Mouse (Mus musculus) neural tube, embryonic 14.5 days (tissue): ENCODE results near the gene Trim24. TPM values are rescaled to one million over a fixed set of nuclear protein-coding genes. Genes with fewer than 3 reads are reported as not detected.
"Not testable (repeated sequence)": the region's sequence is repeated elsewhere in the genome, so short reads cannot be mapped to it uniquely, and the experiment has no call there.

ENCODE experiments used
- ATAC-seq: fragments of 200-750 bp; cut with Nextera tagmentation; 2 replicates; pipeline ENCODE4 v1.8.0; 2017; ENCODE audit warnings: low read depth, mild to moderate bottlenecking, moderate TSS enrichment, moderate library complexity
- H3K27ac ChIP-seq: fragments of 300-500 bp; sonication (generic); 2 replicates; pipeline ENCODE4 v1.5.1; 2014; ENCODE audit warnings: low read depth, mild to moderate bottlenecking, control low read depth, low read length, moderate library complexity, mixed read lengths
- H3K27me3 ChIP-seq: fragments of 300-500 bp; sonication (generic); 2 replicates; pipeline ENCODE4 v1.6.1; 2014; ENCODE audit warnings: low read length; ENCODE audit not compliant: control insufficient read depth, insufficient read depth
- H3K36me3 ChIP-seq: fragments of 300-500 bp; sonication (generic); 2 replicates; pipeline ENCODE4 v1.6.1; 2014; ENCODE audit warnings: low read length, mixed read lengths; ENCODE audit not compliant: control insufficient read depth, insufficient read depth
- H3K4me1 ChIP-seq: fragments of 300-500 bp; sonication (generic); 2 replicates; pipeline ENCODE4 v1.6.1; 2014; ENCODE audit warnings: low read length; ENCODE audit not compliant: control insufficient read depth, insufficient read depth
- H3K4me2 ChIP-seq: fragments of 300-500 bp; sonication (generic); 2 replicates; pipeline ENCODE4 v1.6.1; 2014; ENCODE audit warnings: mild to moderate bottlenecking, low read depth, low read length, control low read depth
- H3K4me3 ChIP-seq: fragments of 300-500 bp; sonication (generic); 2 replicates; pipeline ENCODE4 v1.5.1; 2014; ENCODE audit warnings: low read depth, low read length, control low read depth, mixed read lengths
- H3K9ac ChIP-seq: fragments of 300-500 bp; sonication (generic); replicated peaks from 2 replicates; pipeline ENCODE4 v1.6.1; 2014; ENCODE audit warnings: low read depth, mild to moderate bottlenecking, control low read depth, low read length, mixed read lengths
- H3K9me3 ChIP-seq: fragments of 300-500 bp; sonication (generic); 2 replicates; pipeline ENCODE4 v1.6.1; 2016; ENCODE audit warnings: low read length; ENCODE audit not compliant: control insufficient read depth
- WGBS: fragments of 180-500 bp; shearing (Covaris S2); extraction: QIAGEN DNeasy Blood & Tissue Kit; methylation state at CpG from one replicate; pipeline ENCODE4 v1.1.7; 2014; 5-methylcytosine and 5-hydroxymethylcytosine counted together
- polyA plus RNA-seq: library from polyadenylated mRNA; unstranded; fragments of >200 nt; fragmentation: Nextera tagmentation; extraction: Ambion mirVana; gene quantifications from 2 replicates; pipeline ENCODE4 v1.2.1, GENCODE M21; 2014

The Trim24 gene
- polyA plus RNA-seq, 1 experiment from 2014 or later, result 40.1 TPM

DNA sequence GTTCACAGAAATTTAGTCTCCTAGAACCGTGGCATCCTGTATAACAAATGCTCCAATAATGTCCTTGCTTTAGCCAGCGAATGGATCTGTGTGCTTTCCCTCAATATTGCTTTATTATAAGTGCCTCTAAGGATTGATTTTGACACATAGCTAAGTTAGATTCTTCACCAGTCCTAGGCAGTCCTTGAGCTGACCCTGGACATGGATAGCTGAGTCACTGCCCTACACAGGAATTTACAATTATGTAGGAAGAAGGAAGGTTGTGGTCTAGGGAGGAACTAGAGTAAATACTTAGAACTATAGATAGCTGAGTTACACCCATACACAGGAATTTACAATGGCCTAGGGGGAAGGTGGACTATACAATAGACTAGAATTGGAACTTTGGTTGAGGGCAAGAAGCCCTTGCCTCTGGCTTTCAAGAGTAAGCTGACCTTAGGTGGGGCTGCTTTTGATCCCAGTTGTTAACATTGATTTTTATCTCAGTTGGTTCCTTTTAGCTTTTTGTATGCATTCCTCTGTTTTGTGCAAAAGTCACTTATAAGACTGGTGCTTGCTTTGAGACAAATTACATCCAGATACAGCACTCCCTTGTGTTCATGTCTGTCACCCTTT, 33.6 kb upstream of the Trim24 start:
- H3K27ac ChIP-seq, H3K4me3 ChIP-seq, H3K4me1 ChIP-seq, H3K9ac ChIP-seq, ATAC-seq, H3K4me2 ChIP-seq, H3K9me3 ChIP-seq, H3K36me3 ChIP-seq, H3K27me3 ChIP-seq: not testable (repeated sequence)
- 91% methylated on average over 2 of the region's 2 CpGs for WGBS

DNA sequence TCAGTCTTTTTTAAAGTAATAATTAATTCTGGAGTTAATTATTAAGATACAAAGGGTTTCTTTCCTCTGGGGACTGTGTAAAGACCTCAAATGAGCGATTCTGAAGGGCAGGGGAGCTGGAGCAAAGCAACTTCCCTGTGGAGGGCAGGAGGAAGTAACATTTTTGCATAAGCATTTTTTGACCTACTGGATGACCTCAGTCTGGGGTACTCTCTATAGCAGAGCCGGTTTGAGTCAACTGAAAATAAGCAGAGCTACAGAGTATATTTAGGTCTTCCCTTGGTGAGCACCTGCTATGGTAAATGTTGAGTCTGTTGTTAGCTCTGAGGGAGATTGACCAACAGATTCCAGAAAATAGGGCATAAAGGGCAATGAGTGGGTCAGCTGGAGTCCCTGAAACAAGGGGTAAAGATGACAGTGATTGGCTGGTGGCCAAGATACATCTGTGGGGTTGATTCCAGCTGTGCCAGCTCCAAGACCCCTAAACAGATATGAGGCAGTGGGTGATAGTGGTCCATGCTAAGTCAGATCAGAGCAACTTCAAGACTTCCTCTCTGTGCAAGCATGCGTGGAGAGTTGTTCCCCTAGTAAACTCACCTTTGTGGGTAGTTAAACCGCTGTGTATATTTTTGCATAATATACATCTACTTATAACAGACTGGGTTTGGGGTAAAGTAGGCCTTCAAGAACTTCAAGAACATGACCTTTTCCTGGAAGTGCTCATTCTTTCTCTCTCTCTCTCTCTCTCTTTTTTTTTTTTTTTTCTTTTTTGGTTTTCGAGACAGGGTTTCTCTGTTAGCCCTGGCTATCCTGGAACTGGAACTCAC, 27.6 kb upstream of the Trim24 start:
- 86% methylated on average over 5 of the region's 5 CpGs for WGBS
- Histone ChIP-seq H3K36me3 (no peaks in the 10 kb centered on the region), H3K9me3 (no peaks in the 10 kb centered on the region), H3K27me3 (no peaks in the 10 kb centered on the region), H3K4me3 (no peak overlapping the region), H3K27ac (no peak overlapping the region), H3K4me1 (no peaks in the 10 kb centered on the region), H3K9ac (no peak overlapping the region), H3K4me2 (no peak overlapping the region)
- ATAC-seq, result no peak

DNA sequence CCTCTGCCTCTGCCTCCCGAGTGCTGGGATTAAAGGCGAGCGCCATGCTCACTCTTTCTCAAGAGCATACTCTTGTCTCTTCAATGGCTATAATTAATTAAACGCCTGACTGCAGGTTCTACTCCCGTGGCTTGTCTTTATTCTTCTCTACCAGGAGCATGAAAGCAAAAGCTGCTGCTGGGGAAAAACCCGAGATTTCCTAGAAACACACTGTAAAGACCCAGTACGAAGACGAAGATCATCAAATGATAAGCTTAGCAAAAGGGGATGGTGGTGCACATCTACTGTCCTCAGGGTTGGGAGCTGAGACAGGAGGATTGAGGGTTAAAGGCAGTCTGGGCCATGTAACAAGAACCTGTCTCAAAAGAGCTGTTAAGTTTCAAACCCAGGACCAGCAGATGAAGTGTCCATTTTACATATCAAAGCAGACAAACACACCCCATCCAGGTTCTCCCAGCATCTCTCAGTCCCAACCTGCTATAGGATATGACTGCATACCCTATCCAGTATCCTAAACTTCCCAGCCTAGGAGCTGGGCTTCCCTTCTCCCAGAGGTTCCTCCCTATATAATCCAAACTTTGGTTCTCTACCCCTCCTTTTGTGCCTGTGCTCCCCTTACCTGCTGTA, 26.9 kb upstream of the Trim24 start:
- Histone ChIP-seq H3K9me3 (no peaks in the 10 kb centered on the region), H3K4me3 (no peak overlapping the region), H3K36me3 (no peaks in the 10 kb centered on the region), H3K27ac (no peak overlapping the region), H3K4me1 (no peaks in the 10 kb centered on the region), H3K9ac (no peak overlapping the region), H3K4me2 (no peak overlapping the region), H3K27me3 (no peaks in the 10 kb centered on the region)
- WGBS, result 91% methylated on average over 8 of the region's 8 CpGs
- ATAC-seq, result no peak

DNA sequence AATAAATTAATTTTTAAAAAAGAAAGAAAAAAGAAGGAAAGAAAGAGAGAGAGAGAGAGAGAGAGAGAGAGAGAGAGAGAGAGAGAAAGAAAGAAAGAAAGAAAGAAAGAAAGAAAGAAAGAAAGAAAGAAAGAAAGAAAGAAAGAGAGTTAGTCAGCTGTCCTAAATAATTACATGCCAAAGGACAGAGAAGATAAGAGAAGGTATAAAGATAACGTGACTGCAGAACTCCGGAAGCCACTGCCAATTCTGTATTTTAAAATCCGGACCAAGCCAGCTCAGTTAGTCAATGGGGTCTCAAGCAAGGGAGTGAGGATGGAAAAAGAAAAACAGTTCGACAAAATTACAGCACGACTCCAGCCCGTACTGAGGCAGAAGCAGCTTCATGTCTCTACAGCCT, 25.7 kb upstream of the Trim24 start:
- not testable (repeated sequence) for ATAC-seq, H3K4me2 ChIP-seq, H3K27me3 ChIP-seq, H3K36me3 ChIP-seq, H3K4me3 ChIP-seq, H3K27ac ChIP-seq, H3K4me1 ChIP-seq, H3K9ac ChIP-seq, H3K9me3 ChIP-seq
- WGBS, result 92% methylated on average over 6 of the region's 6 CpGs

DNA sequence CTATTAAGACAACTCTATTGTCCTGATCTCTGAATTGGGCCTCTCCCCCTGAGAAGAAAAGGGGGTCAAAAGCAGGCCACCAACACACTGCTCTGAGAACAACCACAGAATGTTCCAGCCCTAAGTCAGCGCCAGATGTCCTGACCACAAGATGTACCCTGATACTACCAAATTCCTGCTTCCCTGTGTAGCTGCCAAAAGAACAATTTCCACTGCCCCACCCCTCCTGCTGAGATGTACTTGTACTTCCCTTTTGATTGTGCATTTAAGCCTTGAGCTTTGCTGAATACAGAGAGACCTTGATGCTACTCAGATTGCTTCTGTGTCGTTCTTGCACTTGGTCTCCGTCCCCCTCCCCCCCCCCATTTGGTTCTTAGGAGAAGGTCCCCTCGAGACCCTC, 23.1 kb upstream of the Trim24 start:
- not testable (repeated sequence) for ATAC-seq, H3K9me3 ChIP-seq, H3K4me1 ChIP-seq, H3K27ac ChIP-seq, H3K4me3 ChIP-seq, H3K9ac ChIP-seq, H3K4me2 ChIP-seq, H3K36me3 ChIP-seq, H3K27me3 ChIP-seq
- 96% methylated on average over 4 of the region's 4 CpGs for WGBS

DNA sequence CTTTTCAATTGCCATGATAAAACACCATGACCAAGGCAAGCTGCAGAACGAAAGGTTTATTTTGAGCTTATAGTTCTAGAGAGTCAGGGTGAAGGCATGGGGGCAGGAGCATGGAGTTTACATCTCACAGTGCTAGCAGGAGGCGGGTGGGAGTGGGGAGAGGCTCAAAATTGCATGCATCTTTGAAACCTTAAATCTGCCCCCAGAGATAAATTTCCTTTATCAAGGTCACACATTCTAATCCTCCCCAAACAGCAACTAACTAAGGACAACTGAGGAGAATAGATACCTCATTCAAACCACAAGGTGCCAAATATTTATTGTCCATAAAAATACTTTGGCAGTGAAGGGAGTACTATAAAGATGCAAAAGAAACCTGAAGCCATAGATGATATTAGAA, 19.3 kb upstream of the Trim24 start:
- no peak overlapping the region for H3K4me2 ChIP-seq
- no peak overlapping the region for H3K4me3 ChIP-seq
- no peaks in the 10 kb centered on the region for H3K36me3 ChIP-seq
- no peak overlapping the region for H3K9ac ChIP-seq
- 90% methylated on average over 2 of the region's 2 CpGs for WGBS
- no peaks in the 10 kb centered on the region for H3K27me3 ChIP-seq
- H3K9me3 ChIP-seq, result no peaks in the 10 kb centered on the region
- no peak for ATAC-seq
- H3K27ac ChIP-seq, result no peak overlapping the region
- H3K4me1 ChIP-seq, result no peaks in the 10 kb centered on the region

DNA sequence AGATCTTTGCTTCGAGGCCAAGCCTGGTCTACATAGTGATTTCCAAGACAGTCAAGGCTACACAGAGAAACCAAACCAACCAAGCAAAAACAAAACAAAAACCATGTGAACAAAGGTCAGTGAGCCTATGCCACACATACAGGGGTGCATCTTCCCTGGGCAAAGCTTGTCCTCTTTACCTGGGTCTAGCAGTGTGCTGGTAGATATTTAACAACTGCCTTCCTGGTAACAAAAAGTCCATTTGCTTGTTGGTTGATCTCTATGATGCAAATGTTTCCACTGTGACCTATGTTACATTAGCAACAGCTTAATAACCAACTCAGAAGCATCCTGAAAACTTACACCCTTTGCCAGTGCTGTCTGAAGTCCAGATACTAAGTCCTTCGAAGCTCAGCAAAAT, 17.3 kb upstream of the Trim24 start:
- Histone ChIP-seq H3K4me1 (no peaks in the 10 kb centered on the region), H3K4me2 (no peak overlapping the region), H3K27ac (no peak overlapping the region), H3K27me3 (no peaks in the 10 kb centered on the region), H3K36me3 (no peaks in the 10 kb centered on the region), H3K4me3 (no peak overlapping the region), H3K9me3 (no peaks in the 10 kb centered on the region), H3K9ac (no peak overlapping the region)
- no peak for ATAC-seq
- 96% methylated on average over 2 of the region's 2 CpGs for WGBS

DNA sequence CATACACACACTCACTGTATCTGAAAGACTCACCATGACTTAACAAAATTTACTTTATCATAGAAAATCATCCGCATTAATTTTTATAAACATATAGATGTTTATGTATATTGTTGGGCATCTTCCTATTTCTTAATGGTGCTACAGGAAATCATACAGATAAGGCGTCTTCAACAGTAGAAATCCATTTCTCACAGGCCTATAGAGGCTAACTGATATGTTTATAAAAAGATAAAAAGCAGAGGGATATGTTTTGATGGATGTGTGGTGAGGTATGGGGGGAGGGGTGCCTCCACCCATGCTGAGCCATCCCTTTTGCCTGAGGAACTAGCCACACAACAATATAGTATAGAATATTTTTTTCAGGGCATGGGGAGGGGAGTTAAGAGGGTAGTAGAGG, 15.2 kb upstream of the Trim24 start:
- Histone ChIP-seq H3K27me3 (no peaks in the 10 kb centered on the region), H3K27ac (no peak overlapping the region), H3K9ac (no peak overlapping the region), H3K9me3 (no peaks in the 10 kb centered on the region), H3K4me2 (no peak overlapping the region), H3K4me3 (no peak overlapping the region), H3K4me1 (no peaks in the 10 kb centered on the region), H3K36me3 (no peaks in the 10 kb centered on the region)
- 92% methylated on average over 2 of the region's 2 CpGs for WGBS
- no peak for ATAC-seq

DNA sequence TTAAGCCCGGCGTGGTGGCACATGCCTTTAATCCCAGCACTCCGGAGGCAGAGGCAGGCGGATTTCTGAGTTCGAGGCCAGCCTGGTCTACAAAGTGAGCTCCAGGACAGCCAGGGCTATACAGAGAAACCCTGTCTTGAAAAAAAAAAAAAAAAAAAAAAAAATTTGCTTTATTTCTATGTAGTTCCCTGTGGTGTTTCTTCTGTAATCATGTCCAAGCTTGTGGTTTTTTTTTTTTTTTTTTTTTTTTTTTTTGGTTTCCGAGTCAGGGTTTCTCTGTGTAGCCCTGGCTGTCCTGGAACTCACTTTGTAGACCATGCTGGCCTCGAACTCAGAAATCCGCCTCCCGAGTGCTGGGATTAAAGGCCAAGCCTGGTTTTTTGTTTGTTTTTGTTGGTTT, 14.3 kb upstream of the Trim24 start:
- H3K27ac ChIP-seq, H3K4me3 ChIP-seq, ATAC-seq, H3K36me3 ChIP-seq, H3K4me1 ChIP-seq, H3K9me3 ChIP-seq, H3K4me2 ChIP-seq, H3K27me3 ChIP-seq, H3K9ac ChIP-seq: not testable (repeated sequence)
- WGBS, result 93% methylated on average over 9 of the region's 9 CpGs
